Mouse (Mus musculus) A20 (cell line): ENCODE results near the gene Gm5134.
"Not testable (repeated sequence)": the region's sequence is repeated elsewhere in the genome, so short reads cannot be mapped to it uniquely, and the experiment has no call there.

ENCODE experiments used
- DNase-seq: peaks from one replicate; pipeline ENCODE4 v3.0.0-alpha.2; 2011; ENCODE audit warnings: low read depth, low spot score

Gm5134 gene

GRCm38 (mm10) chr10:75994531-75995210, 40.4 kb downstream of the Gm5134 start:
- not testable (repeated sequence) for DNase-seq

GRCm38 (mm10) chr10:75995463-75995862, 41.1 kb downstream of the Gm5134 start:
- DNase-seq, result no peak

- DNase-seq, result no peak
These were observed 42.0 kb downstream of the Gm5134 start for GRCm38 (mm10) chr10:75996315-75996714.

GRCm38 (mm10) chr10:76001160-76001559, 46.8 kb downstream of the Gm5134 start:
- no peak for DNase-seq

GRCm38 (mm10) chr10:76002101-76002521, 47.8 kb downstream of the Gm5134 start:
- DNase-seq, result no peak

- DNase-seq, result no peak
These were observed 48.3 kb downstream of the Gm5134 start for GRCm38 (mm10) chr10:76002615-76003014.

- no peak for DNase-seq
These were observed 48.9 kb downstream of the Gm5134 start for GRCm38 (mm10) chr10:76003221-76003620.

- peak; percentile 7 for DNase-seq
These were observed 52.1 kb downstream of the Gm5134 start for GRCm38 (mm10) chr10:76006385-76006784.

- DNase-seq, result no peak
These were observed 55.5 kb downstream of the Gm5134 start for GRCm38 (mm10) chr10:76009812-76010211.

GRCm38 (mm10) chr10:76012922-76013321, 58.6 kb downstream of the Gm5134 start:
- DNase-seq, result no peak

- peak; percentile 35 for DNase-seq
These were observed 62.6 kb downstream of the Gm5134 start for GRCm38 (mm10) chr10:76016886-76017285.

- no peak for DNase-seq
These were observed 67.4 kb downstream of the Gm5134 start for GRCm38 (mm10) chr10:76021728-76022127.

- DNase-seq, result no peak
These were observed 69.6 kb downstream of the Gm5134 start for GRCm38 (mm10) chr10:76023921-76024320.

GRCm38 (mm10) chr10:76025470-76026190, 71.3 kb downstream of the Gm5134 start:
- DNase-seq, result no peak

- no peak for DNase-seq
These were observed 73.1 kb downstream of the Gm5134 start for GRCm38 (mm10) chr10:76027127-76028015.

- no peak for DNase-seq
These were observed 73.7 kb downstream of the Gm5134 start for GRCm38 (mm10) chr10:76028016-76028366.

- no peak for DNase-seq
These were observed 74.1 kb downstream of the Gm5134 start for GRCm38 (mm10) chr10:76028396-76028795.

GRCm38 (mm10) chr10:76029276-76029675, 75.0 kb downstream of the Gm5134 start:
- no peak for DNase-seq

GRCm38 (mm10) chr10:76030496-76030895, 76.2 kb downstream of the Gm5134 start:
- peak; percentile 45 for DNase-seq

GRCm38 (mm10) chr10:76031511-76032401, 77.4 kb downstream of the Gm5134 start:
- no peak for DNase-seq
